Mouse (Mus musculus) layer of hippocampus, adult 9-10 months (tissue): ENCODE data around the gene Osbpl3.
"Not testable (repeated sequence)": the region's sequence is repeated elsewhere in the genome, so short reads cannot be mapped to it uniquely, and the experiment has no call there.

Source experiments
- DNase-seq: peaks from one replicate; pipeline ENCODE4 v3.0.0; 2022; ENCODE audit warnings: low spot score

The Osbpl3 gene

DNA sequence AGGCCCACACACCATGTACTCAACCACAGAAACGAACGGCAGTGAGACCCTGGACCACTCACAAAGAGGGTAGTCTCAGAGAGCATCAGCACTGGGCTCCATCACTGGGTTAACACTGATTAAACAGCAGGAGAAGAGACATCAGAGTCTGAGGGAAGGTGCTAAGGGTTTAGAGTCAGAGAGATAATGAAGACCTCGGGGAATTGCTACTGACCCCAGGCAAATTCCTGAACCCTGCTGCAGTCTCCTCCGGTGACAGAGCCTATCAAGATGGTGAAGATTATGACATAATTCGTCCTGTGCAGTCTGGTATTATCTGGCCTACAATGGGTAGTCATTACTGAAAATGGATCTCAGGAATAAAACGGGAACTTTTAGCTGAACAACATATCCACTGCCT lies 2.4 kb downstream of the Osbpl3 start:
- DNase-seq = no peak

DNA sequence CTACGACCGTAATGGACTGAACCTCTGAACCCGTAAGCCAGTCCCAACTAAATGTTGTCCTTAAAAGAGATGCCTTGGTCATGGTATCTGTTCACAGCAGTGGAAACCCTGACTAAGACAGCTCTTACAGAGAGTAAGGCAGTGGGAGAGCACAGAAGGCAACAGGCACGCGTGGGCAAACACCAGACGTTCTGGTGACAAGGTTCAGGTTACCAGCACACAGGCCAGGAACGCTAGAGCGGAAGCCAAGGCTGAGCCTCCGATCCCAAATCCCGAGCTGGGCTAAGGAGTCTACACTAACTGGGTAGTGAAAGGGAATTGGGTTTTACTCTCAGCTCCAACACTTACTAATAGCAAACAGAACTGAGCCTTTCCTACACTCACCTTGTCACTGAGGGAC lies 3.8 kb downstream of the Osbpl3 start:
- no peak for DNase-seq

- DNase-seq = no peak
Measured at GRCm38 (mm10) chr6:50445616-50446015, 10.4 kb downstream of the Osbpl3 start.

DNA sequence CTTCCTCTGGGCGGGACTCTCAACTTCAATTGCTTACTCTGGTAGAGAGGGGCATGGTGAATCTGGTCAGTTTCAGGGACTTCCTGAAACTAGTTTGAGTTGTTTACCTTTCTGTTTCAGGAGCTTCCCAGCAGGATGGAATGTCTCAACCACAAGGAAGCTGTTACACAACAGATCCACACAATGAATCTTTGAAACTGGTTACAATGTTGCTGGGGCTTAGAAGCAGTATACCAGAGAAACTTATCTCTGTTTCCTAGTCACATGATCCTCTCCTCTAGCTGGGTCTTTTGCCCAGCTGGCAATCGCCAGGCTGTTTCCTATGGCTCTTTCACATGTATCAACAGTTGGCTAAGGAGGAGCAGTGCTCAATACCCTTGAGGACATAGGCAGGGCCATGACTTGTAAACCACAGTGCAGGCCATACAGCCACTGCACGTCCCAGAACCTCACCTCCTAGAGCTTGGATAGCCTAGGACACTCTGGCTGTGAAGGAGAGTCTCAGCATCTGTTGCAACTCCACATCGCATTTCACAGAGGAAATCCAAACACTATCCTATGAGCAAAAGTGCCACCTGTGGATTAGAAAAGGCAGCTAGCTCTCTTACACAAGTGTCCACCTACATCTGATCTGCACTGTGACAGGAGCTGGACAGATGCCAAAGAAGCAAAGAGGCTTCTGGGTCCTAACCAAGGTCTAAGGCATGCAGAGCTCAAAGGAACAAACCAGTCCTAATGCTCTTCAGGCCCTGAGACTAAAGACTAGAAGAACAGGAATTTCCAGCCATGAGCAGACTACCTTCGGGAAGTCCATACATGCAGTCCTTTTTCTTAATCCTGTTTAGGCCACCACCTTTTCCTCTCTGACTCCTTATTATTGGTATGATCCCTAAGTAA lies 14.8 kb downstream of the Osbpl3 start:
- no peak for DNase-seq

- DNase-seq = no peak
Measured at GRCm38 (mm10) chr6:50440197-50440596, 15.8 kb downstream of the Osbpl3 start.

GRCm38 (mm10) chr6:50438900-50439299 lies 17.1 kb downstream of the Osbpl3 start:
- not testable (repeated sequence) for DNase-seq

DNA sequence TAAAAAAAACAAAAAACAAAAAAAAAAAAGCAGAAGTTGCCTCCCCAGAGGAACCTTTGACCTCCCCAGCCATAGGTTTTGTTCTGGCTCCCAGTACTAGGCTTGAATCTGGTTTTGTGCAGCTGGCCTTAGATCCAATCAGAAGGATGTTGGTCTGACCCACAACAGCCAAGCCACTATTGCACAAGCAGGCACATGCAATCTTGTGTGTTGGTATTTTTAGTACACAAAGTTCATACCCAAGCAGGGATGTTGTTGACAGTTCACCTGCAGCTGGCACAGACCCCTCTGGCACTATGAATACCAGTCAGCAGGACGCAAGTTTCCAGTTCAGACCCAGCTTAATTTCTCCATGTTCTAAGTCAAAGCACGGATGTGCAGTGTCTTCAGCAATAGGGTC lies 18.2 kb downstream of the Osbpl3 start:
- DNase-seq = no peak

DNA sequence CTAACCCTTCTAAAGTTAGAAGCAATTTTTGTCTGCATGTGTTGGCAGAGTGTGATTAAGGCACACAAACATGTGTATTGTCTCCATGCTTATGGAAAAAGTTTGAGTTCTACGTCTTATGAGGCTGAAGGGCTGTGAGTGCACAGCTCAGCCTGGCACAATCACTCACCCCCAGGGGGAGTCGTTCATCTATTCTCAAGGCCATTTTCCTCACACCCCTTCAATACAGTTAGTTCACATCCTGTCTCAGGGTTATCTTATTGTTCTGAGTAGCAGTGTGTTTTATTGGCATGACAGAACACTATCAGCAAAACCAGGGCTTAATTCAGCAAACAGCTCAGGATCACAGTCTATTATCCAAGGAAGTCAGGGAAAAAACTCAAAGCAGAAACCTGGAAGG lies 19.3 kb downstream of the Osbpl3 start:
- no peak for DNase-seq

- DNase-seq = no peak
Measured at GRCm38 (mm10) chr6:50432491-50432890, 23.5 kb downstream of the Osbpl3 start.

DNA sequence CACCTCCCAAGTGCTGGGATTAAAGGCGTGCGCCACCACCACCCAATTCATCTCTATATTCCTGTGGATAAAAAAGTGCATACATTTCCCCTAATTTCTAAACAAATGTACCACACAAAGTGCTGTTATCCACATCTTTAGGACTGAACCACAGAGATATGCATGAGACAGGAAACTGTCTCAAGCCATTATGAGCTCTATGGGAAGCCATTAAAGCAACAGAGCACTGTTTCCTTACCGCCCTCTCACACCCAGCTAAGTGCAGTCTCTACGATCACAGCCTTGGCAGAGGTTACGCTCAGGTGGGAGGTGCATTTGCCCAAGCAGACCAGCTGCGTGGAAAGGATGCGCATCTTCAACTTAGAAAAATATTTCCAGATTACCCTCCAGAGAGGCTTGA lies 26.7 kb downstream of the Osbpl3 start:
- DNase-seq = no peak

DNA sequence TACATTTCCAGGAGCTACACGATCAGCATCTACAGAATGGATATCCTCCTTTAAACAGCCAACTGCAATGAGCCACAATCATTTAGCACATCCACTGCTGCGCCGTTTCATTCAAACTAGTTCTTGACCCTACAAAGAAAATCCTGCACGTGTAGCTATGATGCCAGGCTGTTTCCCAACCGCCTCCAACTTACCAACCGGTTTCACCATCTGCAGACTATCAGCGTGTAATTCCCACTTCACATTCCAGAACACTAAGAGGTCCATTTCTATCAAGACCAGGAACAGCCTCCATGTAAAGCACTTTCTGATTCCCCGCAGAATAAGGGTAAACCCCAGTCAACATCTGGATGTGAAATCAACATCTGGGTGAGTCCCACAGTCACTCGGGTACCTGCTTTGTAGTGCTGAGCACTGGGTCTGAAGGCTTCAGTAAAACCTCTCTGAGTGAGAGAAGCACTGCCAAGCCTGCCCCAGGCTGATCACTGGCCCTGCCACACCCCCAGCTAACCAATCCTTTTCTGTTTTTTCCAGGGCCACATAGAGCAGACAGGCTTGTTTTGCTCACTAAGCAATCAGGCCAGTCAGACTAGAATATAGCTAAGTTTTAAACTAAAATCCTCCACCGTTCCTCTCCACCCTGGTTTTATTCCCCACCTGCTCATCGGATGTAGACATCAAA lies 28.8 kb downstream of the Osbpl3 start:
- no peak for DNase-seq

- DNase-seq = no peak
Measured at GRCm38 (mm10) chr6:50426571-50426970, 29.4 kb downstream of the Osbpl3 start.

- DNase-seq = no peak
Measured at GRCm38 (mm10) chr6:50424271-50424670, 31.7 kb downstream of the Osbpl3 start.

GRCm38 (mm10) chr6:50420413-50420812 lies 35.6 kb downstream of the Osbpl3 start:
- DNase-seq = no peak

- no peak for DNase-seq
Measured at GRCm38 (mm10) chr6:50419518-50420290, 36.3 kb downstream of the Osbpl3 start.

DNA sequence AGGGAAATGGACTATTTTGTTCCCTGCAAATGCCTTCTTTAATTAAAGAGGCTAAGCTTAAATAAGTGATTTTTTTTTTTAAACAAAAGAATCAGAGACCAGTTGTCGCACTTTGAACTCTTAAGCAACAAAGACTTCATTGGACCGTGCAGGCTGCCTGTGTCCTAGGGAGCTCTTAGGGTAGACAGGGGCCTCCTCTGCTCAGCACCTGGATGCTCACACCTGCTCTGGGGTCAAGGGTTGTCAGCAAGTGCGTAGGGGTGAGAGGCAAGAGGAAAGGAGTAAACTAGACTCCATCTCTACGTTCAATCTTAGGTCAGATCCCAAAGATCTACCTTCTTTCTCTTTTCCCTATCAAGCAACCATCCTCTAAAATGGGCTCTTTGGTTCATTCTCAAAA lies 37.0 kb downstream of the Osbpl3 start:
- no peak for DNase-seq

DNA sequence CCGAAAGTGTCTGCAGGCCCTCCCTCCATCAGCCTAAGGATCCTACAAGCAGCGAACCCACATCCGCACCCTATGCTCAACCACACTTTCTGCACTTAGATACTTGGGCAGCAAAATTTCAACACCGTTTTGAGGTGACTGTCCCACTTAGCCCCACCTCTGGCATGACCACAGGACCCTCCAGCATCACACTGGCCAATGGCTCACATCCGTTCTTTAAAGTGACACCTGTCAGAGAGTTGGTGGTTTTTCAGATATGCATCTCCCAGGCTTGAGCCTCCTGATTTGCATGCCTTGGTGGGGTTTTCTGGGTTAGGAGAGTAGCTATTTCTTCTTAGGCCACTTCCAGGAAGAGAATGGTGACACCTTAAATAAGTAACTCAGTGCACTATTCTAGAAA lies 39.1 kb downstream of the Osbpl3 start:
- no peak for DNase-seq

GRCm38 (mm10) chr6:50415431-50415830 lies 40.6 kb downstream of the Osbpl3 start:
- DNase-seq = no peak

GRCm38 (mm10) chr6:50414547-50414946 lies 41.5 kb downstream of the Osbpl3 start:
- DNase-seq = no peak

DNA sequence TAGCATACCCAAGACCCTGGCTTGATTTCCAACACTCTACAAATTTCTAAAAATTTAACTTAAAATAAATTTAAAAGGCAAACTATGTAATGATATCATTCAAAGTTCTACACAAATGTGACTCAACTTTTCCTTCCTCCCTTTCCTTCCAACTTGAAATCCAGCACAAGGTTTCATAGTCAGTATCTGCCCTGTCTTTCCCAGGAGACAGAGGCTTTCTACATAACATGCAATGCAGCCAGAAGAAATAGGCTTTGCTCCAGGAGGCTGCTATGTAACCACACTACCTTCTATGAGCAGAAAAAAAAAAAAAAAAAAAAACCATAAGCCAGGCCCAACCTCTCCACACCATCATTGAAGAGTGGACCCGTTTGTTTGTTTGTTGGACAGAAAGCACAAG lies 42.6 kb downstream of the Osbpl3 start:
- DNase-seq = no peak

GRCm38 (mm10) chr6:50412174-50412573 lies 43.8 kb downstream of the Osbpl3 start:
- peak; percentile 20 for DNase-seq

GRCm38 (mm10) chr6:50404698-50405097 lies 51.3 kb downstream of the Osbpl3 start:
- DNase-seq = no peak

DNA sequence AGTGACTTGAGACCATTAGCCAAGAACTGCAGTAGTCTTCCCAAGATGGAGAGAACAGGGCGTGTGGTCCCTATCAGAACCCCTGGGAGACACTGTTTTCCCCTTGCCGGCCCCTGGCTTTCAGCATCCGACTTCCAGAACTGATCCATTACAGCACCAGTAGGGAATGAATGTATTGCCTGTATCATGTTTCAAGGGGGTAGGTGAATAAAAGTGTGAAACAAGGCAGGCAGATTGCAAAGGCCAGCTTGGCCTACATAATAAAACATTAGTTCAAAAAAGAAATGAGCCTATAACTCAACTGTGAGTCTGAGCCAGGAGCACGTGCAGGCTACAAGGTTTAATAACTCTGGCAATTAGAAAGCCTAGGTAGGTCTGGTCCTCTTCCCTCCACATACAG lies 52.5 kb downstream of the Osbpl3 start:
- DNase-seq = no peak
